ENCODE assay signal across 15 mouse cellular contexts in genomic region chr6:128366466-128366865, GRCm38 (mm10).
"Had no signal": no experiment of that assay in that cellular context is flagged by ENCODE, and none has a peak within 500 bp of the region (broad histone marks: within the 10 kb centered on the region; RNA-seq: fewer than 3 reads in every experiment).

No protein-coding gene starts in this region.

- DNase-seq: gastrocnemius, postnatal 14 days; gastrocnemius, postnatal 36 days; heart, adult 11 months; heart, adult 2 months; heart, postnatal 14 days; heart, postnatal 36 days; kidney, adult 11 months; kidney, adult 2 months; kidney, adult 9 months; kidney, postnatal 14 days; kidney, postnatal 36 days; layer of hippocampus, adult 9-11 months; layer of hippocampus, postnatal 36 days; liver; liver, embryonic 13.5 days had no signal
